ENCODE assay signal across 28 mouse cellular contexts in genomic region chr2:165927705-165928104, GRCm38 (mm10).
"Had no signal": no experiment of that assay in that cellular context is flagged by ENCODE, and none has a peak within 500 bp of the region (broad histone marks: within the 10 kb centered on the region; RNA-seq: fewer than 3 reads in every experiment).

No protein-coding gene starts in this region.

- ATAC-seq: forebrain, embryonic 13.5 days; forebrain, embryonic 14.5 days; forebrain, embryonic 15.5 days; forebrain, embryonic 16.5 days; forebrain, postnatal 0 days had no signal

- H3K4me2 ChIP-seq: embryonic facial prominence, embryonic 12.5 days; embryonic facial prominence, embryonic 13.5 days; embryonic facial prominence, embryonic 15.5 days; forebrain, embryonic 12.5 days; forebrain, embryonic 13.5 days; forebrain, embryonic 15.5 days had no signal

- H3K9me3 ChIP-seq: embryonic facial prominence, embryonic 12.5 days; embryonic facial prominence, embryonic 13.5 days; forebrain, embryonic 12.5 days; forebrain, embryonic 15.5 days; heart, embryonic 10.5 days had no signal

- H3K9ac ChIP-seq: embryonic facial prominence, embryonic 12.5 days; embryonic facial prominence, embryonic 13.5 days; embryonic facial prominence, embryonic 15.5 days; forebrain, embryonic 12.5 days; forebrain, embryonic 13.5 days; forebrain, embryonic 15.5 days; forebrain, postnatal 0 days had no signal

- H3K27ac ChIP-seq: embryonic facial prominence, embryonic 10.5 days; embryonic facial prominence, embryonic 12.5 days; embryonic facial prominence, embryonic 13.5 days; embryonic facial prominence, embryonic 15.5 days; forebrain, embryonic 12.5 days; forebrain, embryonic 13.5 days; forebrain, embryonic 15.5 days; gastrocnemius, adult 2 months; heart, adult 2 months; heart, embryonic 10.5 days had no signal

- H3K4me1 ChIP-seq: embryonic facial prominence, embryonic 13.5 days; embryonic facial prominence, embryonic 15.5 days; forebrain, embryonic 12.5 days; forebrain, embryonic 13.5 days; forebrain, embryonic 15.5 days had no signal

- H3K27me3 ChIP-seq: embryonic facial prominence, embryonic 12.5 days; embryonic facial prominence, embryonic 13.5 days; embryonic facial prominence, embryonic 15.5 days; forebrain, embryonic 12.5 days; forebrain, embryonic 13.5 days; forebrain, embryonic 15.5 days had no signal

- H3K4me3 ChIP-seq: embryonic facial prominence, embryonic 10.5 days; embryonic facial prominence, embryonic 12.5 days; embryonic facial prominence, embryonic 13.5 days; embryonic facial prominence, embryonic 15.5 days; erythroblast, embryonic 14.5 days; forebrain, embryonic 12.5 days; forebrain, embryonic 13.5 days; forebrain, embryonic 15.5 days; gastrocnemius, adult 2 months; heart, adult 2 months; heart, embryonic 10.5 days had no signal

- H3K36me3 ChIP-seq: embryonic facial prominence, embryonic 10.5 days; embryonic facial prominence, embryonic 12.5 days; embryonic facial prominence, embryonic 13.5 days; embryonic facial prominence, embryonic 15.5 days; forebrain, embryonic 12.5 days; forebrain, embryonic 15.5 days had no signal

- DNase-seq: cerebellum, adult 2 months; cerebellum, adult 8-10 months; cerebellum, adult 9-10 months; cerebellum, adult 9-11 months; cerebellum, postnatal 10 days; cerebellum, postnatal 14 days; cerebellum, postnatal 25 days; cerebellum, postnatal 36 days; embryo, embryonic 11 days; forebrain, postnatal 0 days; gastrocnemius, adult 2 months; gastrocnemius, postnatal 10 days; gastrocnemius, postnatal 14 days; gastrocnemius, postnatal 25 days; gastrocnemius, postnatal 36 days; heart, adult 18-20 months; heart, adult 2 months had no signal
